Mouse (Mus musculus) liver, postnatal 0 days (tissue): ENCODE measurements around the gene Zfhx3.

Source experiments
- CTCF ChIP-seq: sonication (generic); IDR thresholded peaks from 2 replicates; pipeline ENCODE4 v1.5.1; 2016; ENCODE audit warnings: antibody characterized with exemption, low read depth
- EP300 ChIP-seq: IDR thresholded peaks from 2 replicates; pipeline ENCODE4 v1.6.1; 2016; ENCODE audit warnings: antibody characterized with exemption, low read depth, mild to moderate bottlenecking

GRCm38 (mm10) chr8:108997334-108997733 lies 1054.9 kb downstream of the Zfhx3 start:
- TF ChIP-seq CTCF (no peak), EP300 (no peak)
